In the genomic region with DNA sequence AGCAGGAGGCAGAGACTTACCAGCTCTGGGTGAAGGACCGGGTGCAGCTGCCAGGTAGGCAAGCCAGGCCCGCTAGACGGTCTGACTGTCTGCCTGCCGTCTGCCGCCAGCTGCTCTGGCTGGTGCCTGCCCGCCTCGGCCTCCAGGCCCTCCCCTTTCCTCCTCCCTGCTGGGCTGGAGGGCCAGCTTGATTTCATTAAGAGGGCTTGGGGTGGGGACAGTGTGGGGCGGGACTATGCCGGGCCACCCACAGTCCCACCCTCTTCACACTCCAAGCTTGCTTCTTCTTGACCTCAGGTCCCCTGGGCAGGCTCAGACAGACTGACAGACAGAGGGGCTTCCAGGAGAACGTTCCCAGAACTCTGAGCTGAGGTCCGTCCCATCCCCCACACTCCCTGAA, we compare ENCODE assay signal across 8 mouse cellular contexts. TPM values are rescaled to one million over a fixed set of nuclear protein-coding genes. Genes with fewer than 3 reads are reported as not detected.
DNase-seq lines count a peak whose midpoint lies in the region; ATAC-seq and TF ChIP-seq lines count a peak whose summit lies in the region.

A gene (minus strand): TSS at position 237 of the 400 bp plus-strand sequence.

- no peak for TF ChIP-seq EP300 in stomach, postnatal 0 days (optimal IDR thresholded peaks at IDR 0.05)

- peak; percentile 78 for ATAC-seq in midbrain, embryonic 11.5 days (ENCODE audit: low FRiP score)
- no peak; the same call in 1 of the 2 replicates for ATAC-seq in midbrain, embryonic 15.5 days (replicated peaks)
- ATAC-seq in forebrain, embryonic 11.5 days (replicated peaks; ENCODE audit: low FRiP score): peak; percentile 65; the same call in 1 of the 2 replicates
- peak; percentile 86 for ATAC-seq in stomach, postnatal 0 days (ENCODE audit: low FRiP score, low TSS enrichment)

- 2% methylated on average over 11 of the region's 11 CpGs for WGBS in midbrain, embryonic 11.5 days
- 2% methylated on average over 11 of the region's 11 CpGs for WGBS in midbrain, embryonic 15.5 days
- WGBS in forebrain, embryonic 11.5 days: 4% methylated on average over 11 of the region's 11 CpGs
- 2% methylated on average over 11 of the region's 11 CpGs for WGBS in stomach, postnatal 0 days

- H3K4me2 ChIP-seq in midbrain, embryonic 11.5 days: peak within 1 kb of the TSS; percentile 16; the same call in 1 of the 2 replicates
- no peak within 1 kb of the TSS for H3K4me2 ChIP-seq in midbrain, embryonic 15.5 days
- H3K4me2 ChIP-seq in forebrain, embryonic 11.5 days (ENCODE audit: low read depth, low read length, severe bottlenecking): peak within 1 kb of the TSS; percentile 15; the same call in 1 of the 2 replicates
- peak within 1 kb of the TSS; percentile 45 for H3K4me2 ChIP-seq in stomach, postnatal 0 days (replicated peaks; ENCODE audit: low read depth)

- H3K9ac ChIP-seq in midbrain, embryonic 11.5 days (ENCODE audit: low read length): 0 out of 2 replicates have a peak within 1 kb of the TSS, but pooled peaks have one; percentile 18
- H3K9ac ChIP-seq in midbrain, embryonic 15.5 days: no peak within 1 kb of the TSS
- H3K9ac ChIP-seq in forebrain, embryonic 11.5 days (ENCODE audit: low read length): peak within 1 kb of the TSS; percentile 17; the same call in 1 of the 2 replicates
- peak within 1 kb of the TSS; percentile 43 for H3K9ac ChIP-seq in stomach, postnatal 0 days (ENCODE audit: low read length)

- peaks cover 17% of the 10 kb centered on the region for H3K4me1 ChIP-seq in midbrain, embryonic 11.5 days (ENCODE audit: control insufficient read depth, insufficient read depth, low read length)
- H3K4me1 ChIP-seq in midbrain, embryonic 15.5 days: peaks cover 6% of the 10 kb centered on the region; the same call in 1 of the 2 replicates
- peaks cover 7% of the 10 kb centered on the region; the same call in 1 of the 2 replicates for H3K4me1 ChIP-seq in forebrain, embryonic 11.5 days (replicated peaks; ENCODE audit: control insufficient read depth, insufficient read depth, low read length)
- no peaks in the 10 kb centered on the region for H3K4me1 ChIP-seq in stomach, postnatal 0 days (replicated peaks; ENCODE audit: control insufficient read depth, insufficient read depth)

- TF ChIP-seq CTCF in stomach, postnatal 0 days (IDR thresholded peaks at IDR 0.05; ENCODE audit: low read depth): no peak

- 0 out of 2 replicates have a peak within 1 kb of the TSS, but pooled peaks have one; percentile 9 for H3K4me3 ChIP-seq in midbrain, embryonic 11.5 days (ENCODE audit: low read depth, low read length)
- no peak within 1 kb of the TSS for H3K4me3 ChIP-seq in midbrain, embryonic 15.5 days
- H3K4me3 ChIP-seq in forebrain, embryonic 11.5 days (ENCODE audit: low read depth, low read length): 0 out of 2 replicates have a peak within 1 kb of the TSS, but pooled peaks have one; percentile 4
- peak within 1 kb of the TSS; percentile 40 for H3K4me3 ChIP-seq in stomach, postnatal 0 days (ENCODE audit: low read depth, low read length)

- DNase-seq in midbrain, embryonic 11.5 days (ENCODE audit: low spot score, missing footprints): peak; percentile 92
- peak; percentile 77 for DNase-seq in forebrain, embryonic 11.5 days (ENCODE audit: low spot score)
- peak; percentile 71 to 73 for DNase-seq in heart, postnatal 10 days
- peak; percentile 44 to 46 for DNase-seq in layer of hippocampus, postnatal 10 days (ENCODE audit: low spot score in 2 of 2)
- DNase-seq in lung, postnatal 10 days: peak; percentile 83
- DNase-seq in stomach, postnatal 0 days (ENCODE audit: low spot score): peak; percentile 56
- DNase-seq in cerebellum, adult 18-20 months: no peak

- H3K9me3 ChIP-seq in midbrain, embryonic 11.5 days (ENCODE audit: control insufficient read depth, low read length): no peaks in the 10 kb centered on the region
- no peaks in the 10 kb centered on the region for H3K9me3 ChIP-seq in midbrain, embryonic 15.5 days
- H3K9me3 ChIP-seq in forebrain, embryonic 11.5 days (ENCODE audit: control insufficient read depth, low read length): no peaks in the 10 kb centered on the region
- no peaks in the 10 kb centered on the region for H3K9me3 ChIP-seq in stomach, postnatal 0 days (ENCODE audit: control insufficient read depth, low read length)

- H3K27ac ChIP-seq in midbrain, embryonic 11.5 days (ENCODE audit: low read depth, low read length): no peak within 1 kb of the TSS; the same call in 1 of the 2 replicates
- no peak within 1 kb of the TSS for H3K27ac ChIP-seq in midbrain, embryonic 15.5 days
- no peak within 1 kb of the TSS for H3K27ac ChIP-seq in forebrain, embryonic 11.5 days (ENCODE audit: low read depth, low read length)
- peak within 1 kb of the TSS; percentile 63; the same call in 1 of the 2 replicates for H3K27ac ChIP-seq in stomach, postnatal 0 days (replicated peaks)

- no peaks in the 10 kb centered on the region for H3K36me3 ChIP-seq in midbrain, embryonic 11.5 days (ENCODE audit: control insufficient read depth, insufficient read depth, low read length)
- H3K36me3 ChIP-seq in midbrain, embryonic 15.5 days (replicated peaks): no peaks in the 10 kb centered on the region
- H3K36me3 ChIP-seq in forebrain, embryonic 11.5 days (ENCODE audit: control insufficient read depth, insufficient read depth, low read length): no peaks in the 10 kb centered on the region
- H3K36me3 ChIP-seq in stomach, postnatal 0 days (ENCODE audit: control insufficient read depth, insufficient read depth, low read length): no peaks in the 10 kb centered on the region

- H3K27me3 ChIP-seq in midbrain, embryonic 11.5 days (ENCODE audit: control insufficient read depth, insufficient read depth, low read length): 0 out of 2 replicates have a peak, but pooled peaks cover 4% of the 10 kb centered on the region
- peaks cover 4% of the 10 kb centered on the region; the same call in 1 of the 2 replicates for H3K27me3 ChIP-seq in midbrain, embryonic 15.5 days (replicated peaks)
- peaks cover 2% of the 10 kb centered on the region; the same call in 1 of the 2 replicates for H3K27me3 ChIP-seq in forebrain, embryonic 11.5 days (ENCODE audit: control insufficient read depth, insufficient read depth, low read length)
- H3K27me3 ChIP-seq in stomach, postnatal 0 days (ENCODE audit: control insufficient read depth, insufficient read depth, low read length): no peaks in the 10 kb centered on the region; the same call in 1 of the 2 replicates

- intact Hi-C loops in heart, postnatal 10 days (cut with DNase I): no loop called here

RNA-seq across cellular contexts. Expression of the gene that starts here (rescaled TPM):
- polyA plus RNA-seq in midbrain, embryonic 11.5 days (2014; fragmentation: Nextera tagmentation; extraction: Ambion mirVana): 9.9 and 10.9 TPM in 2 replicates
- polyA plus RNA-seq in midbrain, embryonic 15.5 days (2015; fragmentation: Nextera tagmentation; extraction: Ambion mirVana): 5.7 and 6.3 TPM in 2 replicates
- polyA plus RNA-seq in forebrain, embryonic 11.5 days (2014; fragmentation: Nextera tagmentation; extraction: Ambion mirVana): 11.6 and 14.5 TPM in 2 replicates
- total RNA-seq in heart, postnatal 10 days (2021): 10 to 100 TPM; 14.6 to 18.5 TPM
- total RNA-seq in layer of hippocampus, postnatal 10 days (2021): 10 to 100 TPM; 11.7 to 13.1 TPM
- polyA plus RNA-seq in stomach, postnatal 0 days (2015; fragmentation: Nextera tagmentation; extraction: Ambion mirVana): 35.3 and 36.6 TPM in 2 replicates

Comparison
In these comparisons a context has a peak if more than half of its experiments do, and no peak if none do; other contexts are left out.
1. DNase-seq: peak in midbrain, embryonic 11.5 days (single experiment), forebrain, embryonic 11.5 days (single experiment), heart, postnatal 10 days (2 of 2), layer of hippocampus, postnatal 10 days (2 of 2), lung, postnatal 10 days (single experiment) and stomach, postnatal 0 days (single experiment); none in cerebellum, adult 18-20 months (0 of 2).